Mouse (Mus musculus): ENCODE results near the gene Tmem240.
"Not testable (repeated sequence)": the region's sequence is repeated elsewhere in the genome, so short reads cannot be mapped to it uniquely, and the experiment has no call there.

DNA sequence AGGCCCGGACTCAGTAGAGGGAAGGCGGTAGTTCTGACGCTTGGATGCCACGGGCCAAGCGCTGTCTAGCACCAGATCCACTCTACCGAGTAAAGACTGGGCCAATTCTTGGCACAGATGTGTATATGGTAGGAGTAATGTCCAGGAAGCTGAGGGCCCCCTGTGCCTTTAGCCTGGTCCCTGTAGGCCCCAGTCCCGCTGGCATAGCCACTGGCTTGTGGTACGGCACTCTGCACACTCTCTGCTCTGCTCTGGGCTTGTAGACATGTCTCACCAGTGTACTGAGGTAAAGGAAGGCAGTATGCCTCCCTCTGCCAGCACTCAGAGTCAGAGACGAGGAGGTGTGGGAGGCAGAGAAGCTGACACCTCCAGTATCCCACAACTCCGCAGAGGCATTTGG lies 6.1 kb downstream of the Tmem240 start:
- TF ChIP-seq POLR2A (IDR thresholded peaks at IDR 0.05; ENCODE audit: borderline replicate concordance, extremely low read depth, insufficient read depth, insufficient read length, poor library complexity, severe bottlenecking); CTCF (IDR thresholded peaks at IDR 0.05; ENCODE audit: borderline replicate concordance, extremely low read depth, insufficient read depth, insufficient read length): not testable (repeated sequence)

Data from brain, embryonic 14.5 days (tissue).